Mouse (Mus musculus) frontal cortex, postnatal 25 days (tissue): ENCODE data around the gene Vezf1.

ENCODE experiments used
- DNase-seq, 2 experiments: peaks; one replicate each; pipeline ENCODE4 v3.0.0; 2022; ENCODE audit warnings: low spot score in 2 of 2

Vezf1 gene

GRCm38 (mm10) chr11:88053821-88054220 is 14.3 kb upstream of the Vezf1 start:
- no peak for DNase-seq

- no peak for DNase-seq
Measured at GRCm38 (mm10) chr11:88054589-88054988, 13.5 kb upstream of the Vezf1 start.

- no peak for DNase-seq
Measured at GRCm38 (mm10) chr11:88055777-88056176, 12.3 kb upstream of the Vezf1 start.

GRCm38 (mm10) chr11:88057788-88058187 is 10.3 kb upstream of the Vezf1 start:
- no peak for DNase-seq

- no peak for DNase-seq
Measured at GRCm38 (mm10) chr11:88059141-88059540, 8.9 kb upstream of the Vezf1 start.

GRCm38 (mm10) chr11:88061892-88062625 is 6.0 kb upstream of the Vezf1 start:
- no peak for DNase-seq

GRCm38 (mm10) chr11:88065732-88066131 is 2.3 kb upstream of the Vezf1 start:
- DNase-seq: no peak

- DNase-seq: no peak
Measured at GRCm38 (mm10) chr11:88067191-88067585, 891 bp upstream of the Vezf1 start.

- no peak for DNase-seq
Measured at GRCm38 (mm10) chr11:88068411-88069245, 549 bp downstream of the Vezf1 start.

GRCm38 (mm10) chr11:88069246-88069570 is 1.1 kb downstream of the Vezf1 start:
- DNase-seq: no peak

GRCm38 (mm10) chr11:88070392-88070791 is 2.3 kb downstream of the Vezf1 start:
- DNase-seq: no peak

GRCm38 (mm10) chr11:88071113-88071512 is 3.0 kb downstream of the Vezf1 start:
- DNase-seq: no peak

GRCm38 (mm10) chr11:88073343-88073875 is 5.3 kb downstream of the Vezf1 start:
- no peak for DNase-seq

GRCm38 (mm10) chr11:88075701-88076100 is 7.6 kb downstream of the Vezf1 start:
- no peak for DNase-seq

GRCm38 (mm10) chr11:88076394-88076793 is 8.3 kb downstream of the Vezf1 start:
- no peak for DNase-seq

- no peak for DNase-seq
Measured at GRCm38 (mm10) chr11:88083699-88084098, 15.6 kb downstream of the Vezf1 start.

- DNase-seq: peak; percentile 77 to 78
Measured at GRCm38 (mm10) chr11:88086737-88087627, 18.9 kb downstream of the Vezf1 start.

- no peak for DNase-seq
Measured at GRCm38 (mm10) chr11:88089150-88089549, 21.1 kb downstream of the Vezf1 start.

- no peak for DNase-seq
Measured at GRCm38 (mm10) chr11:88090293-88090692, 22.2 kb downstream of the Vezf1 start.

- no peak for DNase-seq
Measured at GRCm38 (mm10) chr11:88091949-88092348, 23.9 kb downstream of the Vezf1 start.

GRCm38 (mm10) chr11:88097173-88097572 is 29.1 kb downstream of the Vezf1 start:
- no peak for DNase-seq
